Mouse (Mus musculus): Measurements from ENCODE around the gene Tgif1. TPM values are rescaled to one million over a fixed set of nuclear protein-coding genes. Genes with fewer than 3 reads are reported as not detected.

The Tgif1 gene
- 218 and 227 TPM in 2 replicates for polyA plus RNA-seq (2011; ENCODE audit: insufficient read depth, insufficient read length, low read depth, missing spikeins)

- TF ChIP-seq POLR2A (IDR thresholded peaks at IDR 0.05; ENCODE audit: insufficient read depth, low read length) (peak; percentile 25), CTCF (IDR thresholded peaks at IDR 0.05; ENCODE audit: low read depth, low read length) (no peak), EP300 (IDR thresholded peaks at IDR 0.05; ENCODE audit: insufficient read depth, low read depth, low read length) (0 out of 2 replicates have a peak, but pooled peaks have one; percentile 59)
- H3K9me3 ChIP-seq (replicated peaks; ENCODE audit: control insufficient read depth, insufficient read depth, low read length, poor library complexity, severe bottlenecking), result no peaks in the 10 kb centered on the region
- H3K27ac ChIP-seq (ENCODE audit: insufficient read depth, low read length), result peak within 1 kb of the TSS; percentile 93
- H3K27me3 ChIP-seq (ENCODE audit: control insufficient read depth, insufficient read depth, low read length, poor library complexity, severe bottlenecking), result no peaks in the 10 kb centered on the region
- H3K4me3 ChIP-seq (ENCODE audit: low read depth, low read length), result peak within 1 kb of the TSS; percentile 96
- peak within 1 kb of the TSS; percentile 86 for H3K9ac ChIP-seq (ENCODE audit: low read depth, poor library complexity, severe bottlenecking)
- peaks cover 7% of the 10 kb centered on the region for H3K36me3 ChIP-seq (ENCODE audit: control insufficient read depth, insufficient read depth, low read length, poor library complexity, severe bottlenecking)
- H3K4me1 ChIP-seq (ENCODE audit: control insufficient read depth, insufficient read depth, low read length), result peaks cover 1% of the 10 kb centered on the region
These were observed at the start of gene Tgif1 for GRCm38 (mm10) chr17:70853436-70853905. Gene Tgif1 (minus strand): TSS chr17:70853546.

GRCm38 (mm10) chr17:70900660-70901059 is 47.3 kb upstream of the Tgif1 start:
- Histone ChIP-seq H3K9ac (ENCODE audit: low read depth, poor library complexity, severe bottlenecking) (no peak overlapping the region), H3K4me3 (ENCODE audit: low read depth, low read length) (no peak overlapping the region), H3K4me1 (ENCODE audit: control insufficient read depth, insufficient read depth, low read length) (peaks cover 2% of the 10 kb centered on the region), H3K27ac (ENCODE audit: insufficient read depth, low read length) (peak overlapping the region; percentile 94), H3K27me3 (ENCODE audit: control insufficient read depth, insufficient read depth, low read length, poor library complexity, severe bottlenecking) (no peaks in the 10 kb centered on the region), H3K36me3 (ENCODE audit: control insufficient read depth, insufficient read depth, low read length, poor library complexity, severe bottlenecking) (no peaks in the 10 kb centered on the region), H3K9me3 (replicated peaks; ENCODE audit: control insufficient read depth, insufficient read depth, low read length, poor library complexity, severe bottlenecking) (peaks cover 4% of the 10 kb centered on the region; the same call in 1 of the 2 replicates)
- TF ChIP-seq POLR2A (IDR thresholded peaks at IDR 0.05; ENCODE audit: insufficient read depth, low read length) (no peak), EP300 (IDR thresholded peaks at IDR 0.05; ENCODE audit: insufficient read depth, low read depth, low read length) (peak; percentile 100), CTCF (IDR thresholded peaks at IDR 0.05; ENCODE audit: low read depth, low read length) (peak; percentile 17)

- Histone ChIP-seq H3K4me1 (ENCODE audit: control insufficient read depth, insufficient read depth, low read length) (peaks cover 2% of the 10 kb centered on the region), H3K9me3 (replicated peaks; ENCODE audit: control insufficient read depth, insufficient read depth, low read length, poor library complexity, severe bottlenecking) (peaks cover 4% of the 10 kb centered on the region; the same call in 1 of the 2 replicates)
These were observed 46.3 kb upstream of the Tgif1 start for GRCm38 (mm10) chr17:70899642-70900041.

DNA sequence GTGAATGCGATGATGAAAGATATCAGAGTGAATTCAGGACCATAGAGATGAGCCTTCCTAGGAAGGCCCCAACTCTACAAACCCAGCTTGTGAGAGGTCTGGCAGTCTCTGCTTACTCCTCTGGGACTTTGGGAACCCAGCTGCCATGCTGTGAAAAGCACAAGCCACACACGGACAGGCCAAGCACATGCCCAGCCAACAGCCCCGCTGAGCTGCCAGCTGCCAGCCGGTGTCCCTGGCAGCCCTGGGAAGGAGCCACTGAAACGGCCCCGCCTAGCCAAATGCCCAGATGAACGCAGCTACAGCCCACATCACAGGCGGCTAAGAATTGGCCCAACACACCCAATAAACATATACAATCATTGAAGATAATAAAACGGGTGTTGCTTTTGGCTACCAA is 41.5 kb upstream of the Tgif1 start:
- Histone ChIP-seq H3K4me1 (ENCODE audit: control insufficient read depth, insufficient read depth, low read length) (peaks cover 2% of the 10 kb centered on the region), H3K27ac (ENCODE audit: insufficient read depth, low read length) (no peak overlapping the region), H3K27me3 (ENCODE audit: control insufficient read depth, insufficient read depth, low read length, poor library complexity, severe bottlenecking) (no peaks in the 10 kb centered on the region), H3K9ac (ENCODE audit: low read depth, poor library complexity, severe bottlenecking) (no peak overlapping the region), H3K9me3 (replicated peaks; ENCODE audit: control insufficient read depth, insufficient read depth, low read length, poor library complexity, severe bottlenecking) (peaks cover under 1% of the 10 kb centered on the region; the same call in 1 of the 2 replicates), H3K36me3 (ENCODE audit: control insufficient read depth, insufficient read depth, low read length, poor library complexity, severe bottlenecking) (no peaks in the 10 kb centered on the region), H3K4me3 (ENCODE audit: low read depth, low read length) (no peak overlapping the region)
- no peak for TF ChIP-seq CTCF (IDR thresholded peaks at IDR 0.05; ENCODE audit: low read depth, low read length)
- TF ChIP-seq EP300 (IDR thresholded peaks at IDR 0.05; ENCODE audit: insufficient read depth, low read depth, low read length), result no peak
- TF ChIP-seq POLR2A (IDR thresholded peaks at IDR 0.05; ENCODE audit: insufficient read depth, low read length), result no peak

More at GRCm38 (mm10) chr17:70899642-70900041, 46.3 kb upstream of the Tgif1 start:
- peak overlapping the region; percentile 94 for H3K27ac ChIP-seq (ENCODE audit: insufficient read depth, low read length)
- no peaks in the 10 kb centered on the region for H3K36me3 ChIP-seq (ENCODE audit: control insufficient read depth, insufficient read depth, low read length, poor library complexity, severe bottlenecking)
- H3K9ac ChIP-seq (ENCODE audit: low read depth, poor library complexity, severe bottlenecking), result no peak overlapping the region
- H3K4me3 ChIP-seq (ENCODE audit: low read depth, low read length), result no peak overlapping the region
- no peak for TF ChIP-seq CTCF (IDR thresholded peaks at IDR 0.05; ENCODE audit: low read depth, low read length)
- no peak for TF ChIP-seq POLR2A (IDR thresholded peaks at IDR 0.05; ENCODE audit: insufficient read depth, low read length)
- no peak for TF ChIP-seq EP300 (IDR thresholded peaks at IDR 0.05; ENCODE audit: insufficient read depth, low read depth, low read length)
- H3K27me3 ChIP-seq (ENCODE audit: control insufficient read depth, insufficient read depth, low read length, poor library complexity, severe bottlenecking), result no peaks in the 10 kb centered on the region

DNA sequence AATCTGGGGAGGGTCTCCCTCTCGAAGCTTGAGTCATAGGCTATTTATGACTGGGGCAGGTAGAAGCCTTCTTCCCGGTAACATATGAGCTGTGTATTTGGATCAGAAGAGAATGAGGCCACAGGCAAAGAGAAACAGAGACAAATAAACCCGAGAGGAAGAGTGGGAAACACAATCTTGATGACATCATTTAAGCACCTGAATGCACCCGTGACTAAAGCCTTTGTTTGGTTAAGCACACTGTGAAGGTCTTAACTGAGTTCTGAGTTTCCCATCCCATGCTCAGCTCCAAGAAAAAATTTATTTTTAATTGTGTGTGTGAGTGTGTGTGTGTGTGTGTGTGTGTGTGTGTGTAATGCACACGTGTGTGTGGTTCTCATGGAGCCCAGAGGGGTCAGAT is 39.8 kb upstream of the Tgif1 start:
- Histone ChIP-seq H3K4me3 (ENCODE audit: low read depth, low read length) (peak overlapping the region; percentile 56), H3K27ac (ENCODE audit: insufficient read depth, low read length) (peak overlapping the region; percentile 96), H3K36me3 (ENCODE audit: control insufficient read depth, insufficient read depth, low read length, poor library complexity, severe bottlenecking) (no peaks in the 10 kb centered on the region), H3K9me3 (replicated peaks; ENCODE audit: control insufficient read depth, insufficient read depth, low read length, poor library complexity, severe bottlenecking) (no peaks in the 10 kb centered on the region), H3K4me1 (ENCODE audit: control insufficient read depth, insufficient read depth, low read length) (peaks cover 1% of the 10 kb centered on the region), H3K9ac (ENCODE audit: low read depth, poor library complexity, severe bottlenecking) (0 out of 2 replicates have a peak overlapping the region, but pooled peaks have one; percentile 1), H3K27me3 (ENCODE audit: control insufficient read depth, insufficient read depth, low read length, poor library complexity, severe bottlenecking) (no peaks in the 10 kb centered on the region)
- no peak for TF ChIP-seq CTCF (IDR thresholded peaks at IDR 0.05; ENCODE audit: low read depth, low read length)
- TF ChIP-seq EP300 (IDR thresholded peaks at IDR 0.05; ENCODE audit: insufficient read depth, low read depth, low read length), result no peak
- TF ChIP-seq POLR2A (IDR thresholded peaks at IDR 0.05; ENCODE audit: insufficient read depth, low read length), result no peak
